16 mouse cellular contexts compared by ENCODE assay signal in the genomic region with DNA sequence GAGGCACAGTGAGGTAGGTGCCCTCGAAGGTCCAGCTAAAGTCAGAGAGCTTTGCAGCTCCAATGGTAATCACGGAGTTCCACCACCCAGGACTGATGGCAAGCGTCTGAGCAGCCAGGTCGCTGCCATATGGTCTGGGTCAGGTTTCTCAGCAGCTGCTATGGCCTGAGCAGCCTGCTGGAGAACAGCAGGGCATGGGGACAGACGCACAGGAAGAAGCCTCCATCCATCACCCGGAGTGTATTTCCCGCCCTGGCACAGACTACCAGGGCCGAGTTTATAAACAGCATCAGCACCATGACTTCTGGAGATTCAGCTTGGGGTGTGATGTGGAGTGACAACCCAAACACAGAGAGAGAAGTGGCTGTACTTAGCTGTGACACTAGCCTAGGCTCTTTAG. TPM values are rescaled to one million over a fixed set of nuclear protein-coding genes. Genes with fewer than 3 reads are reported as not detected.
A peak's percentile ranks its signal among the peaks of the same experiment; 100 is the strongest.
DNase-seq lines count a peak whose midpoint lies in the region; ATAC-seq and TF ChIP-seq lines count a peak whose summit lies in the region.
"Had no signal": no experiment of that assay in that cellular context is flagged by ENCODE, and none has a peak within 500 bp of the region (broad histone marks: within the 10 kb centered on the region; RNA-seq: fewer than 3 reads in every experiment).

No protein-coding gene starts in this region.

- H3K4me3 ChIP-seq in liver, embryonic 12.5 days, result no peak overlapping the region
- no peak overlapping the region for H3K4me3 ChIP-seq in liver, postnatal 0 days (ENCODE audit: low read depth, low read length)
- H3K4me3 ChIP-seq in cerebellum, adult 2 months (replicated peaks; ENCODE audit: insufficient read depth, low read depth, low read length), result peak overlapping the region; percentile 17
- H3K4me3 ChIP-seq in embryonic facial prominence, embryonic 13.5 days, result no peak overlapping the region
- H3K4me3 ChIP-seq: forebrain, embryonic 15.5 days; heart, embryonic 15.5 days; stomach, embryonic 15.5 days had no signal

- peaks cover 50% of the 10 kb centered on the region for H3K36me3 ChIP-seq in liver, embryonic 12.5 days
- peaks cover 16% of the 10 kb centered on the region; the same call in 1 of the 2 replicates for H3K36me3 ChIP-seq in liver, postnatal 0 days (replicated peaks; ENCODE audit: insufficient read depth, low read length)
- H3K36me3 ChIP-seq in embryonic facial prominence, embryonic 13.5 days, result peaks cover 52% of the 10 kb centered on the region

- no peak for TF ChIP-seq POLR2A in cerebellum, adult 2 months (IDR thresholded peaks at IDR 0.05; ENCODE audit: borderline replicate concordance, insufficient read depth, low read length)

- no peaks in the 10 kb centered on the region for H3K27me3 ChIP-seq in liver, embryonic 12.5 days (replicated peaks)
- no peaks in the 10 kb centered on the region for H3K27me3 ChIP-seq in liver, postnatal 0 days (ENCODE audit: insufficient read depth, low read length)
- no peaks in the 10 kb centered on the region for H3K27me3 ChIP-seq in cerebellum, adult 2 months (ENCODE audit: control insufficient read depth, insufficient read depth, low read length)
- H3K27me3 ChIP-seq in embryonic facial prominence, embryonic 13.5 days, result no peaks in the 10 kb centered on the region
- H3K27me3 ChIP-seq: forebrain, embryonic 15.5 days; heart, embryonic 15.5 days; Patski; stomach, embryonic 15.5 days had no signal

- DNase-seq in cerebellum, adult 11-12 months, result peak; percentile 85
- no peak for DNase-seq in cerebellum, postnatal 4 days (ENCODE audit: low spot score in 2 of 2)
- DNase-seq in liver, postnatal 0 days, result no peak
- peak; percentile 75 to 82 for DNase-seq in cerebellum, adult 2 months
- DNase-seq: heart, adult 11 months; kidney, postnatal 4 days had no signal

- no peak for ATAC-seq in liver, embryonic 12.5 days
- no peak for ATAC-seq in liver, postnatal 0 days
- no peak for ATAC-seq in embryonic facial prominence, embryonic 13.5 days (ENCODE audit: insufficient number of reproducible peaks, insufficient read depth, low FRiP score, low TSS enrichment, low read depth)
- no peak for ATAC-seq in inflammation-experienced regulatory T-cells, adult 6 months
- ATAC-seq: forebrain, embryonic 15.5 days; intestine, embryonic 16.5 days; Patski had no signal

- TF ChIP-seq EP300 in liver, postnatal 0 days (IDR thresholded peaks at IDR 0.05; ENCODE audit: low read depth), result no peak

- no peak overlapping the region for H3K9ac ChIP-seq in liver, embryonic 12.5 days
- no peak overlapping the region; the same call in 1 of the 2 replicates for H3K9ac ChIP-seq in liver, postnatal 0 days (replicated peaks)
- H3K9ac ChIP-seq in embryonic facial prominence, embryonic 13.5 days, result peak overlapping the region; percentile 44; the same call in 1 of the 2 replicates
- H3K9ac ChIP-seq: forebrain, embryonic 15.5 days; heart, embryonic 15.5 days; stomach, embryonic 15.5 days had no signal

- H3K9me3 ChIP-seq in liver, embryonic 12.5 days (replicated peaks), result no peaks in the 10 kb centered on the region
- no peaks in the 10 kb centered on the region for H3K9me3 ChIP-seq in liver, postnatal 0 days (ENCODE audit: low read length)
- no peaks in the 10 kb centered on the region for H3K9me3 ChIP-seq in embryonic facial prominence, embryonic 13.5 days
- H3K9me3 ChIP-seq: forebrain, embryonic 15.5 days; heart, embryonic 15.5 days; stomach, embryonic 15.5 days had no signal

- no peak overlapping the region for H3K4me2 ChIP-seq in liver, embryonic 12.5 days
- H3K4me2 ChIP-seq in liver, postnatal 0 days (ENCODE audit: low read depth, low read length), result no peak overlapping the region
- no peak overlapping the region for H3K4me2 ChIP-seq in embryonic facial prominence, embryonic 13.5 days
- H3K4me2 ChIP-seq: forebrain, embryonic 15.5 days; heart, embryonic 15.5 days; stomach, embryonic 15.5 days had no signal

- H3K27ac ChIP-seq in liver, embryonic 12.5 days, result 0 out of 2 replicates have a peak overlapping the region, but pooled peaks have one; percentile 4
- H3K27ac ChIP-seq in liver, postnatal 0 days (ENCODE audit: low read depth), result no peak overlapping the region
- peak overlapping the region; percentile 85 for H3K27ac ChIP-seq in cerebellum, adult 2 months (ENCODE audit: insufficient read depth, low read length)
- H3K27ac ChIP-seq in embryonic facial prominence, embryonic 13.5 days, result no peak overlapping the region
- H3K27ac ChIP-seq: forebrain, embryonic 15.5 days; heart, embryonic 15.5 days; stomach, embryonic 15.5 days had no signal

- no peak for TF ChIP-seq CTCF in liver, postnatal 0 days (IDR thresholded peaks at IDR 0.05; ENCODE audit: low read depth)
- no peak for TF ChIP-seq CTCF in cerebellum, adult 2 months (IDR thresholded peaks at IDR 0.05; ENCODE audit: borderline replicate concordance, insufficient read depth, low read depth, low read length)

- peaks cover 81% of the 10 kb centered on the region for H3K4me1 ChIP-seq in liver, embryonic 12.5 days
- H3K4me1 ChIP-seq in liver, postnatal 0 days (ENCODE audit: insufficient read depth), result peaks cover 30% of the 10 kb centered on the region
- peaks cover 46% of the 10 kb centered on the region for H3K4me1 ChIP-seq in cerebellum, adult 2 months (ENCODE audit: control insufficient read depth, insufficient read depth, low read length)
- H3K4me1 ChIP-seq in embryonic facial prominence, embryonic 13.5 days, result peaks cover 21% of the 10 kb centered on the region

- whole genome bisulfite sequencing in liver, embryonic 12.5 days (ENCODE audit: insufficient replicate concordance), result 79% methylated on average over 8 of the region's 8 CpGs
- WGBS in liver, postnatal 0 days (ENCODE audit: insufficient replicate concordance), result 80% methylated on average over 8 of the region's 8 CpGs
- 9% methylated on average over 8 of the region's 8 CpGs for WGBS in cerebellum, adult 2 months
- 81% methylated on average over 8 of the region's 8 CpGs for WGBS in embryonic facial prominence, embryonic 13.5 days

RNA-seq across cellular contexts. Expression of gene Pias4, which starts 2.6 kb away (rescaled TPM):
- polyA plus RNA-seq in liver, embryonic 12.5 days (2016; fragmentation: Nextera tagmentation; extraction: Ambion mirVana), result 28.9 and 29.7 TPM in 2 replicates
- polyA plus RNA-seq in liver, postnatal 0 days (2015; fragmentation: Nextera tagmentation; extraction: Ambion mirVana), result 14.6 and 16.1 TPM in 2 replicates
- polyA plus RNA-seq in cerebellum, adult 2 months (2012; rRNA removed), result 34.8 and 36.0 TPM in 2 replicates
- polyA plus RNA-seq in embryonic facial prominence, embryonic 13.5 days (2015; fragmentation: Nextera tagmentation; extraction: Ambion mirVana), result 58.1 and 60.9 TPM in 2 replicates
- 10 to 100 TPM; 15.4 to 21.5 (median 17.1) TPM for polyA plus RNA-seq in inflammation-experienced regulatory T-cells, adult 6 months (2017; shearing (Covaris generic))

RNA-seq across cellular contexts. Expression of gene Eef2, which starts 11.3 kb away (rescaled TPM):
- 440 and 450 TPM in 2 replicates for polyA plus RNA-seq in liver, embryonic 12.5 days (2016; fragmentation: Nextera tagmentation; extraction: Ambion mirVana)
- 310 and 313 TPM in 2 replicates for polyA plus RNA-seq in liver, postnatal 0 days (2015; fragmentation: Nextera tagmentation; extraction: Ambion mirVana)
- 1,163 and 1,164 TPM in 2 replicates for polyA plus RNA-seq in cerebellum, adult 2 months (2012; rRNA removed)
- 622 and 633 TPM in 2 replicates for polyA plus RNA-seq in embryonic facial prominence, embryonic 13.5 days (2015; fragmentation: Nextera tagmentation; extraction: Ambion mirVana)
- 1,000 to 10,000 TPM in 1 of 3 experiments, 100 to 1,000 TPM in 2; 925 to 1,158 (median 972) TPM for polyA plus RNA-seq in inflammation-experienced regulatory T-cells, adult 6 months (2017; shearing (Covaris generic))

RNA-seq across cellular contexts. Expression of gene Dapk3, which starts 17.7 kb away (rescaled TPM):
- 41.7 TPM in 2 replicates for polyA plus RNA-seq in liver, embryonic 12.5 days (2016; fragmentation: Nextera tagmentation; extraction: Ambion mirVana)
- polyA plus RNA-seq in liver, postnatal 0 days (2015; fragmentation: Nextera tagmentation; extraction: Ambion mirVana), result 15.3 and 17.2 TPM in 2 replicates
- 70.7 and 73.0 TPM in 2 replicates for polyA plus RNA-seq in cerebellum, adult 2 months (2012; rRNA removed)
- 57.1 and 60.1 TPM in 2 replicates for polyA plus RNA-seq in embryonic facial prominence, embryonic 13.5 days (2015; fragmentation: Nextera tagmentation; extraction: Ambion mirVana)
- 1 to 10 TPM; 3.1 to 5.4 (median 3.6) TPM for polyA plus RNA-seq in inflammation-experienced regulatory T-cells, adult 6 months (2017; shearing (Covaris generic))

RNA-seq across cellular contexts. Expression of gene 4930442H23Rik, which starts 18.5 kb away (rescaled TPM):
- not detected in 2 replicates for polyA plus RNA-seq in liver, embryonic 12.5 days (2016; fragmentation: Nextera tagmentation; extraction: Ambion mirVana)
- polyA plus RNA-seq in liver, postnatal 0 days (2015; fragmentation: Nextera tagmentation; extraction: Ambion mirVana), result not detected in 2 replicates
- not detected in 2 replicates for polyA plus RNA-seq in cerebellum, adult 2 months (2012; rRNA removed)
- polyA plus RNA-seq in embryonic facial prominence, embryonic 13.5 days (2015; fragmentation: Nextera tagmentation; extraction: Ambion mirVana), result not detected in 2 replicates
- not detected for polyA plus RNA-seq in inflammation-experienced regulatory T-cells, adult 6 months (2017; shearing (Covaris generic))
- polyA plus RNA-seq: heart, embryonic 15.5 days; hindbrain, embryonic 11.5 days; intestine, embryonic 16.5 days; liver, embryonic 16.5 days; stomach, embryonic 15.5 days had no signal

RNA-seq across cellular contexts. Expression of gene Zbtb7a, which starts 30.1 kb away (rescaled TPM):
- 74.0 and 76.0 TPM in 2 replicates for polyA plus RNA-seq in liver, embryonic 12.5 days (2016; fragmentation: Nextera tagmentation; extraction: Ambion mirVana)
- polyA plus RNA-seq in liver, postnatal 0 days (2015; fragmentation: Nextera tagmentation; extraction: Ambion mirVana), result 29.7 and 33.8 TPM in 2 replicates
- polyA plus RNA-seq in cerebellum, adult 2 months (2012; rRNA removed), result 61.6 and 62.9 TPM in 2 replicates
- polyA plus RNA-seq in embryonic facial prominence, embryonic 13.5 days (2015; fragmentation: Nextera tagmentation; extraction: Ambion mirVana), result 27.0 and 27.9 TPM in 2 replicates
- polyA plus RNA-seq in inflammation-experienced regulatory T-cells, adult 6 months (2017; shearing (Covaris generic)), result 10 to 100 TPM in 1 of 3 experiments, 1 to 10 TPM in 2; 8.5 to 10.8 (median 9.3) TPM

Comparison
In these comparisons a context has a peak if more than half of its experiments do, and no peak if none do; other contexts are left out.
1. DNase-seq: peak in cerebellum, adult 11-12 months (single experiment) and cerebellum, adult 2 months (2 of 2); none in cerebellum, postnatal 4 days (0 of 2) and liver, postnatal 0 days (single experiment).
2. H3K27ac ChIP-seq: peak in liver, embryonic 12.5 days (single experiment) and cerebellum, adult 2 months (single experiment); none in liver, postnatal 0 days (single experiment) and embryonic facial prominence, embryonic 13.5 days (single experiment).